Mouse (Mus musculus) adrenal gland, postnatal 10 days (tissue): ENCODE measurements around the gene Peli1. TPM values are rescaled to one million over a fixed set of nuclear protein-coding genes. Genes with fewer than 3 reads are reported as not detected.
A peak's percentile ranks its signal among the peaks of the same experiment; 100 is the strongest.
"Not testable (repeated sequence)": the region's sequence is repeated elsewhere in the genome, so short reads cannot be mapped to it uniquely, and the experiment has no call there.

Source experiments
- DNase-seq: peaks from one replicate; pipeline ENCODE4 v3.0.0; 2021; ENCODE audit warnings: mixed read lengths
- total RNA-seq, 2 experiments: library from RNA; stranded (reverse); gene quantifications; 2 replicates each; pipeline ENCODE4 v1.2.3; 2021

Gene Peli1
- total RNA-seq, 2 experiments from 2014 or later, result 21.1 to 21.2 TPM

- DNase-seq, result no peak
These were observed 60.6 kb downstream of the Peli1 start for GRCm38 (mm10) chr11:21151672-21152071.

- no peak for DNase-seq
These were observed 62.0 kb downstream of the Peli1 start for GRCm38 (mm10) chr11:21153111-21153510.

GRCm38 (mm10) chr11:21157595-21157994 lies 66.5 kb downstream of the Peli1 start:
- DNase-seq, result no peak

- no peak for DNase-seq
These were observed 71.0 kb downstream of the Peli1 start for GRCm38 (mm10) chr11:21162093-21162492.

GRCm38 (mm10) chr11:21163143-21163542 lies 72.1 kb downstream of the Peli1 start:
- no peak for DNase-seq

GRCm38 (mm10) chr11:21163673-21164072 lies 72.6 kb downstream of the Peli1 start:
- no peak for DNase-seq

GRCm38 (mm10) chr11:21164312-21164993 lies 73.4 kb downstream of the Peli1 start:
- no peak for DNase-seq

GRCm38 (mm10) chr11:21164994-21165560 lies 74.0 kb downstream of the Peli1 start:
- no peak for DNase-seq

GRCm38 (mm10) chr11:21166495-21167096 lies 75.5 kb downstream of the Peli1 start:
- no peak for DNase-seq

- no peak for DNase-seq
These were observed 77.9 kb downstream of the Peli1 start for GRCm38 (mm10) chr11:21168828-21169607.

- not testable (repeated sequence) for DNase-seq
These were observed 78.4 kb downstream of the Peli1 start for GRCm38 (mm10) chr11:21169608-21169860.

GRCm38 (mm10) chr11:21172281-21172680 lies 81.2 kb downstream of the Peli1 start:
- DNase-seq, result no peak

GRCm38 (mm10) chr11:21173926-21174325 lies 82.8 kb downstream of the Peli1 start:
- no peak for DNase-seq

GRCm38 (mm10) chr11:21174396-21174795 lies 83.3 kb downstream of the Peli1 start:
- peak; percentile 69 for DNase-seq

- no peak for DNase-seq
These were observed 84.0 kb downstream of the Peli1 start for GRCm38 (mm10) chr11:21175063-21175462.

- DNase-seq, result no peak
These were observed 85.4 kb downstream of the Peli1 start for GRCm38 (mm10) chr11:21176491-21176890.

- peak; percentile 47 for DNase-seq
These were observed 87.3 kb downstream of the Peli1 start for GRCm38 (mm10) chr11:21178343-21178742.

GRCm38 (mm10) chr11:21178998-21179645 lies 88.0 kb downstream of the Peli1 start:
- no peak for DNase-seq

- DNase-seq, result not testable (repeated sequence)
These were observed 88.8 kb downstream of the Peli1 start for GRCm38 (mm10) chr11:21179873-21180272.

GRCm38 (mm10) chr11:21180650-21181049 lies 89.6 kb downstream of the Peli1 start:
- no peak for DNase-seq

- no peak for DNase-seq
These were observed 90.5 kb downstream of the Peli1 start for GRCm38 (mm10) chr11:21181616-21182015.

- no peak for DNase-seq
These were observed 91.6 kb downstream of the Peli1 start for GRCm38 (mm10) chr11:21182709-21183108.

- DNase-seq, result not testable (repeated sequence)
These were observed 100.7 kb downstream of the Peli1 start for GRCm38 (mm10) chr11:21191821-21192220.
